Mouse (Mus musculus) hindbrain, embryonic 15.5 days (tissue): ENCODE measurements at regions not wholly inside any gene's neighbourhood (a gene's known extent, or its start where the extent isn't known, plus 50 kb on each side); places are given as distances from the start of the nearest gene placed in this dataset.

Source experiments
- ATAC-seq: fragments of 200-750 bp; cut with Nextera tagmentation; 2 replicates; pipeline ENCODE4 v1.8.0; 2017; ENCODE audit warnings: low read depth, moderate number of reproducible peaks, moderate TSS enrichment; ENCODE audit not compliant: low FRiP score
- H3K27ac ChIP-seq: fragments of 300-500 bp; sonication (generic); replicated peaks from 2 replicates; pipeline ENCODE4 v1.5.1; 2015; ENCODE audit warnings: mild to moderate bottlenecking, inconsistent platforms
- H3K27me3 ChIP-seq: fragments of 300-500 bp; sonication (generic); 2 replicates; pipeline ENCODE4 v1.6.1; 2015; ENCODE audit warnings: control low read depth, inconsistent platforms
- H3K36me3 ChIP-seq: fragments of 300-500 bp; sonication (generic); 2 replicates; pipeline ENCODE4 v1.6.1; 2015; ENCODE audit warnings: control low read depth, inconsistent platforms
- H3K4me1 ChIP-seq: fragments of 300-500 bp; sonication (generic); replicated peaks from 2 replicates; pipeline ENCODE4 v1.6.1; 2015; ENCODE audit warnings: control low read depth, inconsistent platforms
- H3K4me2 ChIP-seq: fragments of 300-500 bp; sonication (generic); 2 replicates; pipeline ENCODE4 v1.6.1; 2015; ENCODE audit warnings: moderate library complexity, mild to moderate bottlenecking, inconsistent platforms
- H3K4me3 ChIP-seq: fragments of 300-500 bp; sonication (generic); 2 replicates; pipeline ENCODE4 v1.5.1; 2015; ENCODE audit warnings: mild to moderate bottlenecking, inconsistent platforms
- H3K9ac ChIP-seq: fragments of 300-500 bp; sonication (generic); 2 replicates; pipeline ENCODE4 v1.6.1; 2015; ENCODE audit warnings: inconsistent platforms
- H3K9me3 ChIP-seq: fragments of 300-500 bp; sonication (generic); 2 replicates; pipeline ENCODE4 v1.6.1; 2016; ENCODE audit warnings: control low read depth, inconsistent platforms
- WGBS: fragments of 180-500 bp; shearing (Covaris S2); methylation state at CpG from one replicate; pipeline ENCODE4 v1.1.7; 2015; 5-methylcytosine and 5-hydroxymethylcytosine counted together

GRCm38 (mm10) chr5:112040678-112041077, 211.6 kb downstream of the Cryba4 start:
- no peak overlapping the region for H3K4me3 ChIP-seq
- H3K27ac ChIP-seq = no peak overlapping the region
- no peaks in the 10 kb centered on the region for H3K27me3 ChIP-seq
- H3K36me3 ChIP-seq = no peaks in the 10 kb centered on the region
- no peak overlapping the region for H3K4me2 ChIP-seq
- ATAC-seq = no peak
- no peak overlapping the region for H3K9ac ChIP-seq
- peaks cover 34% of the 10 kb centered on the region for H3K4me1 ChIP-seq
- H3K9me3 ChIP-seq = no peaks in the 10 kb centered on the region
- 50% methylated on average over 1 of the region's 1 CpGs for WGBS

DNA sequence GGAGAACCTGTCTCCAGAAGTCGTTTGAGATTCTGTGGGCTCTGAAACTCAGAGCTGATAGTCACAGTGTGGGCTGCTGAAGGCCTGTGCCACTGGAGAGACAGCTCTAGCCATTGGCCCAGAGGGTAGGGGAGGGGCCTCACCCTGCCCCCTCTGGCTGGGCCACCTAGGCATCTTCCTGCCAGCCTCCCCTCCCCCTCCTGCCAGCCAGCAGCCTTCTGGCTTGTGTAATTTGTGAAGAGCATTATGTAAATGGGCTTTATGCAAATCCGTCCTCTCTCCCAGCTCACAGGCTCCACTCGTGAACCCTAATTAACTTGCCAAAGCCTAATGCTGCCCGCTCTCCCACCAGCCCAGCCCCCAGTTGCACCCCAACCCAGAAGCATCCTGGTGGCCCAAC, 211.0 kb downstream of the Cryba4 start:
- no peaks in the 10 kb centered on the region for H3K27me3 ChIP-seq
- H3K36me3 ChIP-seq = no peaks in the 10 kb centered on the region
- H3K4me2 ChIP-seq = no peak overlapping the region
- peak; percentile 67 for ATAC-seq
- no peaks in the 10 kb centered on the region for H3K9me3 ChIP-seq
- whole genome bisulfite sequencing = 21% methylated on average over 4 of the region's 4 CpGs
- no peak overlapping the region for H3K9ac ChIP-seq
- H3K4me3 ChIP-seq = no peak overlapping the region
- peaks cover 34% of the 10 kb centered on the region for H3K4me1 ChIP-seq
- peak overlapping the region; percentile 64; the same call in 1 of the 2 replicates for H3K27ac ChIP-seq

DNA sequence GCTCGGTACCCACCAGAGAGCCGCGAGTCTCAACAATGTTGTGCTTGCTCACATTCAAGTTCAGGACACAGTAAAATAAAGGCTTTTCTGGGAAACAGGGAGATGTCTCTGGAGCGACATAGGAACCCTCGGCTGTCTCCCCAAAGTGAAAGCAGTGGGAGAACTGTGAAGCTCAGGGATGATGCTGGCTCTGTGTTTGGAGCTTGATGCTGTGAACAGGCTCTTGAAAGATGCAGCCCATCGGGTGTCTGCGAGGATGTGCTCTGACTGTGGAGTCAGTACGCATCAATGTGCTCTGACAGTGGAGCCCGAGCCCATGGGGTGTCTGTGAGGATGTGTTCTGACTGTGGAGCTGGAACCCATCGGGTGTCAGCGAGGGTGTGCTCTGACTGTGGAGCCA, 210.1 kb downstream of the Cryba4 start:
- Histone ChIP-seq H3K27me3 (no peaks in the 10 kb centered on the region), H3K9me3 (no peaks in the 10 kb centered on the region), H3K36me3 (no peaks in the 10 kb centered on the region), H3K4me3 (no peak overlapping the region), H3K27ac (no peak overlapping the region), H3K4me1 (peaks cover 27% of the 10 kb centered on the region), H3K9ac (no peak overlapping the region), H3K4me2 (no peak overlapping the region)
- ATAC-seq = no peak
- WGBS = 78% methylated on average over 11 of the region's 11 CpGs

GRCm38 (mm10) chr5:112050046-112050782, 202.1 kb downstream of the Cryba4 start:
- H3K27ac ChIP-seq = no peak overlapping the region; the same call in 1 of the 2 replicates
- ATAC-seq = peak; percentile 28; the same call in 1 of the 2 replicates
- 40% methylated on average over 16 of the region's 16 CpGs for WGBS

DNA sequence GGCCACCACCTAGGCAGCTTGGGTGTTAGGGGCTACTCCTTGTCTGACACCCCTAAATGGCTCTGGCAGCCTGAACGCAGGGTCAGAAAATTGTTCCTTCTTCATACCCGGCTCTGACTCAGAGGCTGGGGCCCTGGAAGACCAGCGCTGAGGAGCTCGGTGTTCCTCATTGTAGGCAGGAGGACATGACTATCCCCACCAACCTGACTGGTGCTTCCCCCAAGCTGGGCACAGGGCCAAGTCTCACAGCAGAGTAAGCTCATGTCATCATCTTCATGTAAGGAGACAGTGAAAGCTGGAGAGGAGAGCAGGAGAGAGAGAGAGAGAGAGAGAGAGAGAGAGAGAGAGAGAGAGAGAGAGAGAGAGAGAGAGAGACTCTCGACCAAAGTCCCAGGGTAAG, 201.4 kb downstream of the Cryba4 start:
- 62% methylated on average over 5 of the region's 5 CpGs for WGBS
- H3K27ac ChIP-seq = no peak overlapping the region
- H3K9me3 ChIP-seq = no peaks in the 10 kb centered on the region
- ATAC-seq = peak; percentile 32; the same call in 1 of the 2 replicates
- no peaks in the 10 kb centered on the region for H3K36me3 ChIP-seq
- no peak overlapping the region for H3K4me2 ChIP-seq
- no peaks in the 10 kb centered on the region for H3K27me3 ChIP-seq
- H3K4me3 ChIP-seq = no peak overlapping the region
- H3K4me1 ChIP-seq = peaks cover 13% of the 10 kb centered on the region
- H3K9ac ChIP-seq = no peak overlapping the region

More at GRCm38 (mm10) chr5:112050046-112050782, 202.1 kb downstream of the Cryba4 start:
- Histone ChIP-seq H3K4me3 (no peak overlapping the region), H3K9me3 (no peaks in the 10 kb centered on the region), H3K4me1 (peaks cover 13% of the 10 kb centered on the region), H3K27me3 (no peaks in the 10 kb centered on the region), H3K4me2 (no peak overlapping the region), H3K9ac (no peak overlapping the region), H3K36me3 (no peaks in the 10 kb centered on the region)

DNA sequence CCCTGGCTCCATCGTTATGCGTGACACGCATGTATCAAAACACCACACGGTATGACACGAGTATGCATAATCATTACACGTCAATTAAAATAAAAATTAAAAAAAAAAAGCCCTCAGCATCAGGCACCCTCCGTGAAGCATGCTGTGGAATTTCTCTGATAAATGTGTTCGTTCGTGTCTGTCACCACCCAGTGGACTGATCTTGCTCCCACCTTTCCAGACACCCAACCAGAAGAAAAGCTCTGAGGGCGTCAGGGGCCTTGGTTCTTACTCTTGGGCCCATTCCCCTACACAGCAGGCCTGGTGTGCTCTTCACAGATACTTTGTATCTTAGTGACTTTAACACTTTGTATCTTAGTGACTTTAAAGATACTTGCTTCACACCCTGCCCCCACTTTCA, 200.5 kb downstream of the Cryba4 start:
- Histone ChIP-seq H3K27ac (no peak overlapping the region), H3K27me3 (no peaks in the 10 kb centered on the region), H3K4me2 (no peak overlapping the region), H3K4me3 (no peak overlapping the region), H3K36me3 (no peaks in the 10 kb centered on the region), H3K9ac (no peak overlapping the region), H3K9me3 (no peaks in the 10 kb centered on the region), H3K4me1 (peaks cover 13% of the 10 kb centered on the region)
- WGBS = 83% methylated on average over 10 of the region's 10 CpGs
- no peak for ATAC-seq

DNA sequence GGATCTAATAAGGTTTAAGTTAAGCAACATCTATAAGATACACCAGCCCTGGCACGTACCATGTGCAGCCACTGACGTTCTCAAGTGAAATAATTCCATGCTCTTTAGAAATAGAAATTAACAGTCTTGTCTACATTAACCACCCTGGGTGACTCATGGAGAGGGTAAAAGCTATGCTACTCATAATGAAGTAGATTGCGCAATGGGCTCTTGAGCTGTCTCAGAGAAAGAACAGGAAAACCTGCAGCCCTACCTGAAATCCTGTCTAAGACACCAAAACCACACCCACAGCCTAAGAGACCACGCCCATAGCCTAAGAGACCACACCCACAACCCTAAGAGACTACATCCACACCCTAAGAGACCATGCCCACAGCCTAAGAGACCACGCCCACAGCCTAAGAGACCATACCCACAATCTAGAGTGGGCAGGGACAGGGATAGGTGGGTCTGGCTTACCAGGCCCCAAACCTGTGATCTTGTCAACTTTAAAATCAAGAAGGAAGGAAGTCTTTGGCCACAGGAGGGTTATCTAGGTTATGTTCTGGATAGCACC, 198.6 kb downstream of the Cryba4 start:
- H3K27ac ChIP-seq = no peak overlapping the region
- ATAC-seq = no peak
- WGBS = 85% methylated on average over 5 of the region's 5 CpGs
- no peaks in the 10 kb centered on the region for H3K27me3 ChIP-seq
- peaks cover 13% of the 10 kb centered on the region for H3K4me1 ChIP-seq
- H3K4me2 ChIP-seq = no peak overlapping the region
- no peak overlapping the region for H3K9ac ChIP-seq
- H3K36me3 ChIP-seq = no peaks in the 10 kb centered on the region
- no peaks in the 10 kb centered on the region for H3K9me3 ChIP-seq
- H3K4me3 ChIP-seq = no peak overlapping the region

- Histone ChIP-seq H3K4me2 (no peak overlapping the region), H3K27me3 (no peaks in the 10 kb centered on the region), H3K9me3 (no peaks in the 10 kb centered on the region), H3K4me1 (peaks cover 10% of the 10 kb centered on the region), H3K27ac (no peak overlapping the region), H3K9ac (no peak overlapping the region), H3K4me3 (no peak overlapping the region), H3K36me3 (no peaks in the 10 kb centered on the region)
- ATAC-seq = no peak
- 35% methylated on average over 4 of the region's 4 CpGs for WGBS
Measured at GRCm38 (mm10) chr5:112055018-112055417, 197.3 kb downstream of the Cryba4 start.

DNA sequence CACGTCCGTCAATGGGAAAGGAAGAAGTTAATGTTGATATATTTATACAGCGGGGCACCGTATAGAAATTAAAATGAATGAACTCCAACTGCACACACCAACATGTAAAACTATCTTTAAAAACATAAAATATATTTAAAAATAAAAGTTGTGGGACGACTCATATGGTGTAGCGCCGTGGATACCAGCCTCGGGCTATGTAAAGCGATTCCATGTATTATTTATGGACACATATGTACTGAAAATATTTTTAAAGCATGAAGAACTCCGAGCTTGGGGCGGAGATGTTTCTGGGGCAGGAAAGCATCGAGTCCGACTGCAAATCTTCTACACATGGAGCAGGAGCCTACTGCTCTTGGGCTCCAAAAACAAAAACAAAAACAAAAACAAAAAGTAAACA, 182.4 kb downstream of the Cryba4 start:
- Histone ChIP-seq H3K4me2 (no peak overlapping the region), H3K4me1 (no peaks in the 10 kb centered on the region), H3K27ac (no peak overlapping the region), H3K9me3 (no peaks in the 10 kb centered on the region), H3K27me3 (no peaks in the 10 kb centered on the region), H3K4me3 (no peak overlapping the region), H3K9ac (no peak overlapping the region), H3K36me3 (no peaks in the 10 kb centered on the region)
- no peak for ATAC-seq
- 90% methylated on average over 13 of the region's 13 CpGs for WGBS

- no peak overlapping the region for H3K9ac ChIP-seq
- H3K4me1 ChIP-seq = peaks cover 6% of the 10 kb centered on the region
- no peaks in the 10 kb centered on the region for H3K9me3 ChIP-seq
- 62% methylated on average over 4 of the region's 4 CpGs for WGBS
- H3K27me3 ChIP-seq = no peaks in the 10 kb centered on the region
- no peak for ATAC-seq
- H3K4me3 ChIP-seq = no peak overlapping the region
- no peak overlapping the region for H3K27ac ChIP-seq
- no peaks in the 10 kb centered on the region for H3K36me3 ChIP-seq
- H3K4me2 ChIP-seq = no peak overlapping the region
Measured at GRCm38 (mm10) chr5:112072456-112072855, 179.9 kb downstream of the Cryba4 start.

GRCm38 (mm10) chr5:112077097-112077496, 175.2 kb downstream of the Cryba4 start:
- peaks cover 6% of the 10 kb centered on the region for H3K4me1 ChIP-seq
- H3K4me3 ChIP-seq = no peak overlapping the region
- WGBS = 26% methylated on average over 14 of the region's 14 CpGs
- H3K27ac ChIP-seq = no peak overlapping the region
- no peaks in the 10 kb centered on the region for H3K27me3 ChIP-seq
- no peak overlapping the region for H3K9ac ChIP-seq
- H3K9me3 ChIP-seq = no peaks in the 10 kb centered on the region
- no peaks in the 10 kb centered on the region for H3K36me3 ChIP-seq
- no peak overlapping the region for H3K4me2 ChIP-seq
- no peak for ATAC-seq

- ATAC-seq = no peak
- Histone ChIP-seq H3K4me2 (no peak overlapping the region), H3K36me3 (no peaks in the 10 kb centered on the region), H3K27me3 (no peaks in the 10 kb centered on the region), H3K4me3 (no peak overlapping the region), H3K9ac (no peak overlapping the region), H3K9me3 (no peaks in the 10 kb centered on the region), H3K27ac (no peak overlapping the region), H3K4me1 (peaks cover 6% of the 10 kb centered on the region)
- 88% methylated on average over 19 of the region's 19 CpGs for WGBS
Measured at GRCm38 (mm10) chr5:112077840-112078600, 174.3 kb downstream of the Cryba4 start.
